Mouse (Mus musculus): Measurements from ENCODE around the gene Olfr1192-ps1. TPM values are rescaled to one million over a fixed set of nuclear protein-coding genes. Genes with fewer than 3 reads are reported as not detected.
"Not testable (repeated sequence)": the region's sequence is repeated elsewhere in the genome, so short reads cannot be mapped to it uniquely, and the experiment has no call there.

The Olfr1192-ps1 gene
- polyA plus RNA-seq (2016; fragmentation: Nextera tagmentation; extraction: Ambion mirVana) = not detected in 2 replicates

- no peak for ATAC-seq (ENCODE audit: low FRiP score)
- Histone ChIP-seq H3K4me1 (no peaks in the 10 kb centered on the region), H3K4me2 (replicated peaks) (no peak within 1 kb of the TSS), H3K27ac (no peak within 1 kb of the TSS), H3K9me3 (replicated peaks) (no peaks in the 10 kb centered on the region), H3K36me3 (no peaks in the 10 kb centered on the region), H3K9ac (no peak within 1 kb of the TSS), H3K27me3 (no peaks in the 10 kb centered on the region), H3K4me3 (no peak within 1 kb of the TSS)
- 50% methylated on average over 1 of the region's 1 CpGs for WGBS
These were observed at the start of gene Olfr1192-ps1 for GRCm38 (mm10) chr2:88648209-88648608. Gene Olfr1192-ps1 (plus strand): TSS chr2:88648509.

GRCm38 (mm10) chr2:88640242-88640641 is 8.1 kb upstream of the Olfr1192-ps1 start, which contains the start of gene Olfr1191-ps1:
Gene Olfr1191-ps1 (plus strand): TSS chr2:88640542.
- not testable (repeated sequence) for ATAC-seq (ENCODE audit: low FRiP score); H3K27ac ChIP-seq; H3K27me3 ChIP-seq; H3K36me3 ChIP-seq; H3K9me3 ChIP-seq (replicated peaks); H3K4me1 ChIP-seq; H3K4me3 ChIP-seq; H3K9ac ChIP-seq; H3K4me2 ChIP-seq (replicated peaks)
- WGBS = 89% methylated on average over 1 of the region's 1 CpGs

- ATAC-seq (ENCODE audit: low FRiP score); H3K9ac ChIP-seq; H3K27me3 ChIP-seq; H3K36me3 ChIP-seq; H3K4me2 ChIP-seq (replicated peaks); H3K27ac ChIP-seq; H3K9me3 ChIP-seq (replicated peaks); H3K4me1 ChIP-seq; H3K4me3 ChIP-seq: not testable (repeated sequence)
These were observed 27.0 kb downstream of the Olfr1192-ps1 start, which contains the start of gene Olfr1193 for GRCm38 (mm10) chr2:88675328-88675727. Gene Olfr1193 (plus strand): TSS chr2:88675628.

GRCm38 (mm10) chr2:88689087-88689486 is 40.8 kb downstream of the Olfr1192-ps1 start, which contains the start of gene Olfr1195:
Gene Olfr1195 (minus strand): TSS chr2:88689187.
- no peaks in the 10 kb centered on the region for H3K27me3 ChIP-seq
- no peaks in the 10 kb centered on the region for H3K36me3 ChIP-seq
- no peaks in the 10 kb centered on the region for H3K9me3 ChIP-seq (replicated peaks)
- no peak within 1 kb of the TSS for H3K4me3 ChIP-seq
- H3K9ac ChIP-seq = no peak within 1 kb of the TSS
- ATAC-seq (ENCODE audit: low FRiP score) = no peak
- H3K27ac ChIP-seq = no peak within 1 kb of the TSS
- no peaks in the 10 kb centered on the region for H3K4me1 ChIP-seq
- no peak within 1 kb of the TSS for H3K4me2 ChIP-seq (replicated peaks)

- H3K9me3 ChIP-seq (replicated peaks) = no peaks in the 10 kb centered on the region
- no peak within 1 kb of the TSS for H3K27ac ChIP-seq
- no peaks in the 10 kb centered on the region for H3K4me1 ChIP-seq
- no peak within 1 kb of the TSS for H3K4me3 ChIP-seq
- H3K27me3 ChIP-seq = no peaks in the 10 kb centered on the region
- no peaks in the 10 kb centered on the region for H3K36me3 ChIP-seq
- no peak within 1 kb of the TSS for H3K4me2 ChIP-seq (replicated peaks)
- no peak for ATAC-seq (ENCODE audit: low FRiP score)
- no peak within 1 kb of the TSS for H3K9ac ChIP-seq
- 89% methylated on average over 2 of the region's 2 CpGs for WGBS
These were observed 56.2 kb downstream of the Olfr1192-ps1 start, which contains the start of gene Olfr1196 for GRCm38 (mm10) chr2:88704497-88704896. Gene Olfr1196 (minus strand): TSS chr2:88704597.

Other genes starting within 250 kb of the Olfr1192-ps1 start
- not detected in 2 replicates for gene Olfr1179, start 242.1 kb upstream of the Olfr1192-ps1 start, polyA plus RNA-seq (2016; fragmentation: Nextera tagmentation; extraction: Ambion mirVana)
- not detected in 2 replicates for gene Olfr1180, start 229.4 kb upstream of the Olfr1192-ps1 start, polyA plus RNA-seq (2016; fragmentation: Nextera tagmentation; extraction: Ambion mirVana)
- not detected in 2 replicates for gene Olfr1181, start 222.3 kb upstream of the Olfr1192-ps1 start, polyA plus RNA-seq (2016; fragmentation: Nextera tagmentation; extraction: Ambion mirVana)
- not detected in 2 replicates for gene Gm13757, start 199.4 kb upstream of the Olfr1192-ps1 start, polyA plus RNA-seq (2016; fragmentation: Nextera tagmentation; extraction: Ambion mirVana)
- not detected in 2 replicates for gene Olfr1183, start 193.6 kb upstream of the Olfr1192-ps1 start, polyA plus RNA-seq (2016; fragmentation: Nextera tagmentation; extraction: Ambion mirVana)
- not detected in 2 replicates for gene Olfr1184, start 164.9 kb upstream of the Olfr1192-ps1 start, polyA plus RNA-seq (2016; fragmentation: Nextera tagmentation; extraction: Ambion mirVana)
- gene Olfr1185-ps1, start 155.2 kb upstream of the Olfr1192-ps1 start, polyA plus RNA-seq (2016; fragmentation: Nextera tagmentation; extraction: Ambion mirVana) = not detected in 2 replicates
- not detected in 2 replicates for gene Olfr1186, start 130.0 kb upstream of the Olfr1192-ps1 start, polyA plus RNA-seq (2016; fragmentation: Nextera tagmentation; extraction: Ambion mirVana)
- not detected in 2 replicates for gene Olfr1188, start 91.6 kb upstream of the Olfr1192-ps1 start, polyA plus RNA-seq (2016; fragmentation: Nextera tagmentation; extraction: Ambion mirVana)
- gene Olfr1189, start 62.1 kb upstream of the Olfr1192-ps1 start, polyA plus RNA-seq (2016; fragmentation: Nextera tagmentation; extraction: Ambion mirVana) = not detected in 2 replicates
- not detected in 2 replicates for gene Olfr1191-ps1, start 8.0 kb upstream of the Olfr1192-ps1 start, polyA plus RNA-seq (2016; fragmentation: Nextera tagmentation; extraction: Ambion mirVana)
- not detected in 2 replicates for gene Olfr1193, start 27.1 kb downstream of the Olfr1192-ps1 start, polyA plus RNA-seq (2016; fragmentation: Nextera tagmentation; extraction: Ambion mirVana)
- not detected in 2 replicates for gene Olfr1195, start 40.7 kb downstream of the Olfr1192-ps1 start, polyA plus RNA-seq (2016; fragmentation: Nextera tagmentation; extraction: Ambion mirVana)
- not detected in 2 replicates for gene Olfr1196, start 56.1 kb downstream of the Olfr1192-ps1 start, polyA plus RNA-seq (2016; fragmentation: Nextera tagmentation; extraction: Ambion mirVana)
- gene Olfr1197, start 83.9 kb downstream of the Olfr1192-ps1 start, polyA plus RNA-seq (2016; fragmentation: Nextera tagmentation; extraction: Ambion mirVana) = not detected in 2 replicates
- not detected in 2 replicates for gene Olfr1198, start 102.9 kb downstream of the Olfr1192-ps1 start, polyA plus RNA-seq (2016; fragmentation: Nextera tagmentation; extraction: Ambion mirVana)
- not detected in 2 replicates for gene Olfr1199, start 112.0 kb downstream of the Olfr1192-ps1 start, polyA plus RNA-seq (2016; fragmentation: Nextera tagmentation; extraction: Ambion mirVana)
- gene Olfr1200, start 122.0 kb downstream of the Olfr1192-ps1 start, polyA plus RNA-seq (2016; fragmentation: Nextera tagmentation; extraction: Ambion mirVana) = not detected in 2 replicates
- gene Olfr1201, start 144.5 kb downstream of the Olfr1192-ps1 start, polyA plus RNA-seq (2016; fragmentation: Nextera tagmentation; extraction: Ambion mirVana) = not detected in 2 replicates
- gene Olfr1202, start 166.0 kb downstream of the Olfr1192-ps1 start, polyA plus RNA-seq (2016; fragmentation: Nextera tagmentation; extraction: Ambion mirVana) = not detected in 2 replicates
- not detected in 2 replicates for gene Olfr1205, start 181.2 kb downstream of the Olfr1192-ps1 start, polyA plus RNA-seq (2016; fragmentation: Nextera tagmentation; extraction: Ambion mirVana)
- gene Olfr1204, start 200.8 kb downstream of the Olfr1192-ps1 start, polyA plus RNA-seq (2016; fragmentation: Nextera tagmentation; extraction: Ambion mirVana) = not detected in 2 replicates
- not detected in 2 replicates for gene Olfr1206, start 214.7 kb downstream of the Olfr1192-ps1 start, polyA plus RNA-seq (2016; fragmentation: Nextera tagmentation; extraction: Ambion mirVana)

Measured in hindbrain, embryonic 12.5 days (tissue).